Mouse (Mus musculus) stomach, postnatal 0 days (tissue): Measurements from ENCODE around the gene Tspan15. TPM values are rescaled to one million over a fixed set of nuclear protein-coding genes. Genes with fewer than 3 reads are reported as not detected.

Experiments
- ATAC-seq: fragments of 200-750 bp; cut with Nextera tagmentation; 2 replicates; pipeline ENCODE4 v1.8.0; 2017; ENCODE audit not compliant: low FRiP score, low TSS enrichment
- DNase-seq: peaks from one replicate; pipeline ENCODE4 v3.0.0-alpha.2; 2016; ENCODE audit warnings: low spot score
- H3K27ac ChIP-seq: fragments of 300-500 bp; sonication (generic); replicated peaks from 2 replicates; pipeline ENCODE4 v1.5.1; 2014; ENCODE audit warnings: mild to moderate bottlenecking, control low read depth
- H3K27me3 ChIP-seq: fragments of 300-500 bp; sonication (generic); 2 replicates; pipeline ENCODE4 v1.6.1; 2014; ENCODE audit warnings: low read length; ENCODE audit not compliant: control insufficient read depth, insufficient read depth
- H3K36me3 ChIP-seq: fragments of 300-500 bp; sonication (generic); 2 replicates; pipeline ENCODE4 v1.6.1; 2014; ENCODE audit warnings: low read length, mixed read lengths; ENCODE audit not compliant: control insufficient read depth, insufficient read depth
- H3K4me1 ChIP-seq: fragments of 300-500 bp; sonication (generic); replicated peaks from 2 replicates; pipeline ENCODE4 v1.6.1; 2014; ENCODE audit warnings: antibody characterized with exemption; ENCODE audit not compliant: control insufficient read depth, insufficient read depth
- H3K4me2 ChIP-seq: fragments of 300-500 bp; sonication (generic); replicated peaks from 2 replicates; pipeline ENCODE4 v1.6.1; 2014; ENCODE audit warnings: low read depth, mild to moderate bottlenecking, control low read depth, moderate library complexity
- H3K4me3 ChIP-seq: fragments of 300-500 bp; sonication (generic); 2 replicates; pipeline ENCODE4 v1.5.1; 2014; ENCODE audit warnings: low read depth, low read length, control low read depth
- H3K9ac ChIP-seq: fragments of 300-500 bp; sonication (generic); 2 replicates; pipeline ENCODE4 v1.6.1; 2014; ENCODE audit warnings: mild to moderate bottlenecking, low read length, control low read depth, mixed read lengths
- H3K9me3 ChIP-seq: fragments of 300-500 bp; sonication (generic); 2 replicates; pipeline ENCODE4 v1.6.1; 2016; ENCODE audit warnings: low read length; ENCODE audit not compliant: control insufficient read depth
- CTCF ChIP-seq: IDR thresholded peaks from 2 replicates; pipeline ENCODE4 v1.5.1; 2016; ENCODE audit warnings: antibody characterized with exemption, low read depth, mild to moderate bottlenecking, moderate library complexity
- EP300 ChIP-seq: optimal IDR thresholded peaks from 2 replicates; pipeline ENCODE3; 2016; ENCODE audit warnings: antibody characterized with exemption
- WGBS: fragments of 180-500 bp; shearing (Covaris S2); extraction: QIAGEN DNeasy Blood & Tissue Kit; methylation state at CpG from one replicate; pipeline ENCODE4 v1.1.7; 2014; 5-methylcytosine and 5-hydroxymethylcytosine counted together
- polyA plus RNA-seq: library from polyadenylated mRNA; unstranded; fragments of >200 nt; fragmentation: Nextera tagmentation; extraction: Ambion mirVana; gene quantifications from 2 replicates; pipeline ENCODE4 v1.2.1, GENCODE M21; 2015

Gene Tspan15
- polyA plus RNA-seq, 1 experiment from 2014 or later = 97.4 TPM

DNA sequence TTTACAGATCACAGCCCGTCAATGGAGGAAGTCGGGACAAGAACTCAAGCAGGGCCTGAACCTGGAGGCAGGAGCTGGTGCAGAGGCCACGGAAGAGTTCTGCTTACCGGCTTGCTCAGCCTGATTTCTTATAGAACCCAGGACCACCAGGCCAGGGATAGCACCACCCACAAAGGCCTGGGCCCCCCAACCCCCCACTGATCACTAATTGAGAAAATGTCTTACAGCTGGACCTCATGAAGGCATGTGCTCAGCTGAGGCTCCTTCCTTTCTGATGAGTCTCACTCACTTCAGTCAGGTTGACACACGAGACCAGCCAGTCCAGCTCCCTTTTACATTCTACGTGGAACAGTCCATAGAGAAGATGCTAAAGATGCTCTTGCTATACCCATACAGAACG is 5.2 kb downstream of the Tspan15 start:
- H3K9ac ChIP-seq = no peak overlapping the region
- DNase-seq (no peak), ATAC-seq (no peak)

DNA sequence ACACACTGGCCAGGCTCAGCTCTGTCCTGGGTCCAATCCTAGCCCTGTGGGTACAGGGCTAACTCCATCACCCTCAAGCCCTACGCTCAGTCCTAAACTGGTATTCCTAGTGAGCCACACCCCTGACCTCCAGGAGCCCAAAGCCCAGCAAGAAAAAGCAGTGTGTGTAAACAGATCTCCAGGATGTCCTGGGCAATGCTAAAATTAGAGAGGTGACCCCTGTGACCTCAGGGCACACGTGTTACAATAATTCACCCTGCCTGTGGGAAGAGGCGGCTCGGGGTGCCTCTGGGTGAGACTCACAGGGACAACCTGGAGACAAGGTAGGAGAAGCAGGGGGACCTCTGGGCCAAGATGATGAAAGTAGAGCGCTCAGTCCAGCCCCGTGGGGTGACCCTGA is 6.8 kb downstream of the Tspan15 start:
- no peak for ATAC-seq
- WGBS = 39% methylated on average over 6 of the region's 6 CpGs

More for the DNA sequence above, 5.2 kb downstream of the Tspan15 start:
- Histone ChIP-seq H3K4me1 (peaks cover 4% of the 10 kb centered on the region; the same call in 1 of the 2 replicates), H3K9me3 (no peaks in the 10 kb centered on the region), H3K36me3 (no peaks in the 10 kb centered on the region), H3K4me3 (no peak overlapping the region), H3K4me2 (no peak overlapping the region), H3K27me3 (no peaks in the 10 kb centered on the region), H3K27ac (no peak overlapping the region)
- no peak for TF ChIP-seq CTCF
- 65% methylated on average over 7 of the region's 7 CpGs for WGBS

DNA sequence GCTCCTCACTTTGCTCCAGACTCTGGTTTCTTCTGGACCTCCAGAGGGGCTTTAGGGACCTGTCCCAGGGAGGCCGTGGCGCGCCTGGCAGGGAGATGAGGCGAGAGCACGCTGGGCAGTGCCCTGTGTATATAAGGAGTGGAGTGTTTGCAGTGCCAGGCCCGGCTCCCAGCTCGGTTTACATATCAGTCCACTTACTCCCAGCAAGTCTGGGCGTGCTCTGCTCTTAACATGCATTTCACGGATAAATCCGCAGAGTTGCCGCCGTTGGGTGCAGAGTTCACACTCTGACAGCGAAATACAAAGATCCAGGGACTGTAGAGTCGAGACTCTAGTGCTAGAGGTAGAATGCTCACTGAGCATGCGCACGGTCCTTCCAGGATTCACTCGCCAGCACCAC is 8.3 kb downstream of the Tspan15 start:
- H3K36me3 ChIP-seq = no peaks in the 10 kb centered on the region
- no peaks in the 10 kb centered on the region for H3K9me3 ChIP-seq
- H3K27me3 ChIP-seq = no peaks in the 10 kb centered on the region
- TF ChIP-seq CTCF (no peak), EP300 (no peak)
- H3K4me3 ChIP-seq = no peak overlapping the region
- 40% methylated on average over 17 of the region's 17 CpGs for WGBS
- H3K27ac ChIP-seq = peak overlapping the region; percentile 92
- peaks cover 8% of the 10 kb centered on the region; the same call in 1 of the 2 replicates for H3K4me1 ChIP-seq
- DNase-seq = peak; percentile 89
- peak; percentile 84 for ATAC-seq
- H3K4me2 ChIP-seq = no peak overlapping the region
- H3K9ac ChIP-seq = no peak overlapping the region

More for the DNA sequence above, 6.8 kb downstream of the Tspan15 start:
- Histone ChIP-seq H3K27me3 (no peaks in the 10 kb centered on the region), H3K27ac (peak overlapping the region; percentile 92), H3K9me3 (no peaks in the 10 kb centered on the region), H3K4me1 (peaks cover 6% of the 10 kb centered on the region; the same call in 1 of the 2 replicates), H3K9ac (no peak overlapping the region), H3K36me3 (no peaks in the 10 kb centered on the region), H3K4me3 (no peak overlapping the region), H3K4me2 (no peak overlapping the region)
- no peak for DNase-seq
- TF ChIP-seq CTCF = no peak
- no peak for TF ChIP-seq EP300

DNA sequence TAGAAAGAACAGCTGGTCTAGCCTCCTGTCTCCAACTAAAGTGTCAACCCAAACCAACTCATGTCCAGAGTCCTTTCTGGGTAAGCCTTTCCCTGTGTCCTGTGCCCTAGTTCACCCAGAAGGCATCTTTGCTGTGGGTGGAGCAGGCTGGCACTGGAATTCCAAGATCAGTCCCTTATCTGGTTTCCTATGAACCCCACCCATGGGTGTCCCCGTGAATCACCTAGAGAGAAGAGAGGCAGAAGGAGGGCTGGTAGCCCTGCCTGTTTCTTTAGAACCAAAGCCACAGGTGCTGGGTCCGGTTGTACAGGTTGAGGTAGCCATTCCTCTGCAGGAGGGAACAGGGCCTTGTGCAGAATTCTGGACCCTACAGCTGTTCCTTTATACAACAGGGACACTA is 9.4 kb downstream of the Tspan15 start:
- H3K27ac ChIP-seq = peak overlapping the region; percentile 92
- no peak overlapping the region for H3K9ac ChIP-seq
- WGBS = 51% methylated on average over 2 of the region's 2 CpGs
- peak; percentile 82 for DNase-seq
- H3K9me3 ChIP-seq = no peaks in the 10 kb centered on the region
- TF ChIP-seq EP300 (no peak), CTCF (peak; percentile 25)
- H3K4me1 ChIP-seq = peaks cover 12% of the 10 kb centered on the region; the same call in 1 of the 2 replicates
- H3K4me3 ChIP-seq = no peak overlapping the region
- peak; percentile 74 for ATAC-seq
- H3K4me2 ChIP-seq = 0 out of 2 replicates have a peak overlapping the region, but pooled peaks have one; percentile 23
- H3K36me3 ChIP-seq = no peaks in the 10 kb centered on the region
- no peaks in the 10 kb centered on the region for H3K27me3 ChIP-seq

DNA sequence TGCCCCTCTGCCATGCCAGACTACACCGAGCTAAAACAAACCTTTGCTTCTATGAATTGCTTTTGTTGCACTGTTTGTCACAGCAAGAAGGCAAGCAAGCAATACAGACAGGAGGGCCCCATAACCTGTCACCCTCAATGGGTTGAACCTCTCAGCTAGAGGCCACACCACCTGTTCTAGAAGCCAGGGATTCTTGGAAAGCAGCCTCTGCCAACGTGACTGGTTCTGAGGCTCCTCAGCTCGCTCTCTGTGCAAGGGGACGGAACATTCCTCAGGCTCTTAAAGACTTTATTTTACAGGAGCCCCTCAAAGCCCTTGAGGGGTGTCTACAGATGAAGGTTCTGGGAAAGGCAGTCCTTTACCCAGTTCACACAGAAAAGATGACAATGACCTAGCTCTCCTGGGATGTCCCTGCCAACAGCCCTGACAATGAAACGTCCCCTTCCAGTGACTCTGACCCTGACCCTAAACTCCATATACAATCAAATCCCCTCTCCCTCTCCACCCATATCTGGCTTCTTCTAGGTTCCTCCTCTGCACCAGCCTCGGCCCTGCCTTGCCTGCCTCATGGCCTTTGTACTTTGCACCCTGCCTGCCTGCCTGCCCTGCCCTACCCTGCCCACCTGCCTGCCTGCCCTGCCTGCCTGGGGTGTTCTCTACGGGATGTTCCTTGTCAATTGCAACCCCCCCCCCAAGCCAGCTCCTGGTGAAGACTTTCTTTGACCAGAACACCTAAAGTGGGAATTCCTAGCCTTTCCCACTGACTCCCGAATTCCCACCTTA is 10.1 kb downstream of the Tspan15 start:
- peak overlapping the region; percentile 92 for H3K27ac ChIP-seq
- peak overlapping the region; percentile 23; the same call in 1 of the 2 replicates for H3K4me2 ChIP-seq
- no peaks in the 10 kb centered on the region for H3K9me3 ChIP-seq
- WGBS = 51% methylated on average over 8 of the region's 8 CpGs
- H3K9ac ChIP-seq = no peak overlapping the region
- H3K27me3 ChIP-seq = no peaks in the 10 kb centered on the region
- TF ChIP-seq CTCF (no peak), EP300 (no peak)
- H3K36me3 ChIP-seq = no peaks in the 10 kb centered on the region
- H3K4me3 ChIP-seq = no peak overlapping the region
- ATAC-seq = peak; percentile 82
- H3K4me1 ChIP-seq = peaks cover 12% of the 10 kb centered on the region; the same call in 1 of the 2 replicates
- peak; percentile 87 for DNase-seq

DNA sequence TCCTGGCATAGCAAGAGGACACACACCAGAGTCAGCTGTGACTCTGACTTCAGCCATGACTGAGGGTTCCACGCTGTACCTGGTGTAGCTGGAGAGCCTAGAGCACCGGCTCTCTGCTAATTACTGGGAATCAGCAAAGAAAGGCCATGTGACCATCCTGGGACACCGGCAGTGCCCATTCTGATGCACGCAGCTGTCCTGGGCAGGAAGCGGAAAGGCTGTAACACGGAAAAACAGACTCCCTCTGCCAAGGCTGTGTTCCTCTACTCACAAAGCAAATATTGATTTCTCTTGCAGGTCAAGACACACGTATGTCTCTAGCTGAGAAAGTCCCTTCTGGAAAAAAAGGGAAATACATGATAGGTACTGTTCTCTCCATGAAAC is 12.3 kb downstream of the Tspan15 start:
- H3K36me3 ChIP-seq = no peaks in the 10 kb centered on the region
- ATAC-seq (peak; percentile 32), DNase-seq (peak; percentile 54)
- H3K4me3 ChIP-seq = no peak overlapping the region
- H3K4me2 ChIP-seq = no peak overlapping the region
- peaks cover 9% of the 10 kb centered on the region; the same call in 1 of the 2 replicates for H3K4me1 ChIP-seq
- peak overlapping the region; percentile 84 for H3K27ac ChIP-seq
- TF ChIP-seq EP300 (no peak), CTCF (no peak)
- WGBS = 49% methylated on average over 7 of the region's 7 CpGs
- H3K9me3 ChIP-seq = no peaks in the 10 kb centered on the region
- H3K27me3 ChIP-seq = no peaks in the 10 kb centered on the region
- no peak overlapping the region for H3K9ac ChIP-seq
